Mouse (Mus musculus) heart, embryonic 15.5 days (tissue): ENCODE data around the gene Gm5771. TPM values are rescaled to one million over a fixed set of nuclear protein-coding genes. Genes with fewer than 3 reads are reported as not detected.
"Not testable (repeated sequence)": the region's sequence is repeated elsewhere in the genome, so short reads cannot be mapped to it uniquely, and the experiment has no call there.

ENCODE experiments used
- ATAC-seq: fragments of 200-750 bp; cut with Nextera tagmentation; replicated peaks from 2 replicates; pipeline ENCODE4 v1.8.0; 2017; ENCODE audit warnings: low read depth, moderate TSS enrichment; ENCODE audit not compliant: insufficient number of reproducible peaks, insufficient read depth, low FRiP score
- H3K27ac ChIP-seq: fragments of 300-500 bp; sonication (generic); 2 replicates; pipeline ENCODE4 v1.5.1; 2015; ENCODE audit warnings: mild to moderate bottlenecking, inconsistent platforms
- H3K27me3 ChIP-seq: fragments of 300-500 bp; sonication (generic); 2 replicates; pipeline ENCODE4 v1.6.1; 2015; ENCODE audit warnings: inconsistent platforms
- H3K36me3 ChIP-seq: fragments of 300-500 bp; sonication (generic); 2 replicates; pipeline ENCODE4 v1.6.1; 2015; ENCODE audit warnings: mild to moderate bottlenecking, inconsistent platforms
- H3K4me1 ChIP-seq: fragments of 300-500 bp; sonication (generic); replicated peaks from 2 replicates; pipeline ENCODE4 v1.6.1; 2015; ENCODE audit warnings: inconsistent platforms
- H3K4me2 ChIP-seq: fragments of 300-500 bp; sonication (generic); 2 replicates; pipeline ENCODE4 v1.6.1; 2015; ENCODE audit warnings: inconsistent platforms, mild to moderate bottlenecking, moderate library complexity
- H3K4me3 ChIP-seq: fragments of 300-500 bp; sonication (generic); 2 replicates; pipeline ENCODE4 v1.5.1; 2015; ENCODE audit warnings: mild to moderate bottlenecking, inconsistent platforms
- H3K9ac ChIP-seq: fragments of 300-500 bp; sonication (generic); 2 replicates; pipeline ENCODE4 v1.6.1; 2015; ENCODE audit warnings: mild to moderate bottlenecking, inconsistent platforms
- H3K9me3 ChIP-seq: fragments of 300-500 bp; sonication (generic); replicated peaks from 2 replicates; pipeline ENCODE4 v1.6.1; 2016; ENCODE audit warnings: inconsistent platforms
- WGBS: fragments of 180-500 bp; shearing (Covaris S2); methylation state at CpG from one replicate; pipeline ENCODE4 v1.1.7; 2015; ENCODE audit warnings: mixed read lengths; 5-methylcytosine and 5-hydroxymethylcytosine counted together
- polyA plus RNA-seq: library from polyadenylated mRNA; unstranded; fragments of >200 nt; fragmentation: Nextera tagmentation; extraction: Ambion mirVana; gene quantifications from 2 replicates; pipeline ENCODE4 v1.2.1, GENCODE M21; 2015

Gene Gm5771
- polyA plus RNA-seq = not detected in 2 replicates

- H3K4me3 ChIP-seq, H3K4me1 ChIP-seq, H3K9ac ChIP-seq, H3K4me2 ChIP-seq, H3K9me3 ChIP-seq, H3K27me3 ChIP-seq, ATAC-seq, H3K27ac ChIP-seq, H3K36me3 ChIP-seq: not testable (repeated sequence)
Measured at GRCm38 (mm10) chr6:41392056-41392455, at the start of gene Gm5771. Gene Gm5771, plus strand, starts transcription at chr6:41392356.

GRCm38 (mm10) chr6:41353932-41354331 lies 38.2 kb upstream of the Gm5771 start, which contains the start of gene Try10:
Gene Try10, plus strand, starts transcription at chr6:41354105.
- H3K4me3 ChIP-seq = no peak within 1 kb of the TSS
- H3K27ac ChIP-seq = no peak within 1 kb of the TSS
- no peaks in the 10 kb centered on the region for H3K27me3 ChIP-seq
- H3K9me3 ChIP-seq = no peaks in the 10 kb centered on the region
- no peaks in the 10 kb centered on the region for H3K4me1 ChIP-seq
- no peaks in the 10 kb centered on the region for H3K36me3 ChIP-seq
- 63% methylated on average over 2 of the region's 2 CpGs for WGBS
- H3K4me2 ChIP-seq = no peak within 1 kb of the TSS
- no peak within 1 kb of the TSS for H3K9ac ChIP-seq
- no peak for ATAC-seq

GRCm38 (mm10) chr6:41373772-41374171 lies 18.4 kb upstream of the Gm5771 start:
- not testable (repeated sequence) for H3K9ac ChIP-seq

GRCm38 (mm10) chr6:41377578-41377977 lies 14.6 kb upstream of the Gm5771 start, which contains the start of gene Prss3:
Gene Prss3, minus strand, starts transcription at chr6:41377678.
- not testable (repeated sequence) for H3K4me2 ChIP-seq, H3K36me3 ChIP-seq, ATAC-seq, H3K27ac ChIP-seq, H3K9me3 ChIP-seq, H3K4me1 ChIP-seq, H3K9ac ChIP-seq, H3K27me3 ChIP-seq, H3K4me3 ChIP-seq

More at GRCm38 (mm10) chr6:41373772-41374171, 18.4 kb upstream of the Gm5771 start:
- not testable (repeated sequence) for H3K9me3 ChIP-seq, H3K4me2 ChIP-seq, H3K27ac ChIP-seq, H3K4me1 ChIP-seq, H3K27me3 ChIP-seq, H3K36me3 ChIP-seq, H3K4me3 ChIP-seq, ATAC-seq
- WGBS = 76% methylated on average over 2 of the region's 2 CpGs

GRCm38 (mm10) chr6:41386781-41387180 lies 5.4 kb upstream of the Gm5771 start:
- no peak for ATAC-seq

GRCm38 (mm10) chr6:41391640-41392039 lies 516 bp upstream of the Gm5771 start:
- H3K36me3 ChIP-seq, ATAC-seq, H3K4me2 ChIP-seq, H3K27ac ChIP-seq, H3K27me3 ChIP-seq, H3K9me3 ChIP-seq, H3K4me3 ChIP-seq, H3K9ac ChIP-seq, H3K4me1 ChIP-seq: not testable (repeated sequence)
- 40% methylated on average over 1 of the region's 1 CpGs for WGBS

More at GRCm38 (mm10) chr6:41386781-41387180, 5.4 kb upstream of the Gm5771 start:
- Histone ChIP-seq H3K4me1 (no peaks in the 10 kb centered on the region), H3K36me3 (no peaks in the 10 kb centered on the region), H3K4me3 (no peak overlapping the region), H3K9me3 (no peaks in the 10 kb centered on the region), H3K4me2 (no peak overlapping the region), H3K9ac (no peak overlapping the region), H3K27ac (no peak overlapping the region), H3K27me3 (no peaks in the 10 kb centered on the region)
- 58% methylated on average over 2 of the region's 2 CpGs for whole genome bisulfite sequencing

- not testable (repeated sequence) for H3K9me3 ChIP-seq, H3K27me3 ChIP-seq, H3K36me3 ChIP-seq, H3K4me3 ChIP-seq, H3K9ac ChIP-seq, H3K4me2 ChIP-seq, ATAC-seq, H3K4me1 ChIP-seq, H3K27ac ChIP-seq
- WGBS = 55% methylated on average over 2 of the region's 2 CpGs
Measured at GRCm38 (mm10) chr6:41442261-41442660, 50.1 kb downstream of the Gm5771 start.

- H3K27ac ChIP-seq, H3K9ac ChIP-seq, H3K4me2 ChIP-seq, H3K36me3 ChIP-seq, H3K4me3 ChIP-seq, ATAC-seq, H3K9me3 ChIP-seq, H3K4me1 ChIP-seq, H3K27me3 ChIP-seq: not testable (repeated sequence)
Measured at GRCm38 (mm10) chr6:41446045-41446444, 53.9 kb downstream of the Gm5771 start, which contains the start of gene Gm10334. Gene Gm10334, minus strand, starts transcription at chr6:41446145.

Other genes starting within 250 kb of the Gm5771 start
- gene Try4, start 90.1 kb upstream of the Gm5771 start, polyA plus RNA-seq = not detected in 2 replicates
- gene Try5, start 75.5 kb upstream of the Gm5771 start, polyA plus RNA-seq = not detected in 2 replicates
- 0.34 TPM in 1 of 2 replicates, not detected in the other for gene Try10, start 38.3 kb upstream of the Gm5771 start, polyA plus RNA-seq
- gene Prss3, start 14.7 kb upstream of the Gm5771 start, polyA plus RNA-seq = not detected in 2 replicates
- not detected in 2 replicates for gene Gm10334, start 53.8 kb downstream of the Gm5771 start, polyA plus RNA-seq
- gene Prss1, start 66.6 kb downstream of the Gm5771 start, polyA plus RNA-seq = not detected in 2 replicates
- gene Prss2, start 129.4 kb downstream of the Gm5771 start, polyA plus RNA-seq = not detected in 2 replicates
- gene Ephb6, start 213.1 kb downstream of the Gm5771 start, polyA plus RNA-seq = 5.2 and 8.5 TPM in 2 replicates
- 0.11 TPM in 1 of 2 replicates, not detected in the other for gene Trpv6, start 244.0 kb downstream of the Gm5771 start, polyA plus RNA-seq